Mouse (Mus musculus) lung, postnatal 0 days (tissue): ENCODE data around the gene Hoxa13. TPM values are rescaled to one million over a fixed set of nuclear protein-coding genes. Genes with fewer than 3 reads are reported as not detected.
A peak's percentile ranks its signal among the peaks of the same experiment; 100 is the strongest.

Experiments
- ATAC-seq: fragments of 200-750 bp; cut with Nextera tagmentation; 2 replicates; pipeline ENCODE4 v1.8.0; 2017; ENCODE audit warnings: moderate library complexity
- DNase-seq: peaks from one replicate; pipeline ENCODE4 v3.0.0-alpha.2; 2016; ENCODE audit warnings: low spot score
- H3K27ac ChIP-seq: fragments of 300-500 bp; sonication (generic); 2 replicates; pipeline ENCODE4 v1.5.1; 2014; ENCODE audit warnings: antibody characterized with exemption, mild to moderate bottlenecking, low read length, mixed read lengths
- H3K27me3 ChIP-seq: fragments of 300-500 bp; sonication (generic); replicated peaks from 2 replicates; pipeline ENCODE4 v1.6.1; 2014; ENCODE audit warnings: low read length, mixed read lengths; ENCODE audit not compliant: insufficient read depth
- H3K36me3 ChIP-seq: fragments of 300-500 bp; sonication (generic); 2 replicates; pipeline ENCODE4 v1.6.1; 2014; ENCODE audit warnings: low read length, mixed read lengths; ENCODE audit not compliant: insufficient read depth
- H3K4me1 ChIP-seq: fragments of 300-500 bp; sonication (generic); 2 replicates; pipeline ENCODE4 v1.6.1; 2014; ENCODE audit warnings: antibody characterized with exemption, low read depth, low read length, mixed read lengths; ENCODE audit not compliant: insufficient read depth
- H3K4me2 ChIP-seq: fragments of 300-500 bp; sonication (generic); replicated peaks from 2 replicates; pipeline ENCODE4 v1.6.1; 2014; ENCODE audit warnings: low read depth, mild to moderate bottlenecking, low read length, moderate library complexity, mixed read lengths
- H3K4me3 ChIP-seq: fragments of 300-500 bp; sonication (generic); 2 replicates; pipeline ENCODE4 v1.5.1; 2014; ENCODE audit warnings: low read depth, low read length
- H3K9ac ChIP-seq: fragments of 300-500 bp; sonication (generic); replicated peaks from 2 replicates; pipeline ENCODE4 v1.6.1; 2014; ENCODE audit warnings: low read depth, mild to moderate bottlenecking
- H3K9me3 ChIP-seq: fragments of 300-500 bp; sonication (generic); 2 replicates; pipeline ENCODE4 v1.6.1; 2016; ENCODE audit warnings: low read length, mixed read lengths
- CTCF ChIP-seq: IDR thresholded peaks from 2 replicates; pipeline ENCODE4 v1.5.1; 2016; ENCODE audit warnings: antibody characterized with exemption, mild to moderate bottlenecking
- EP300 ChIP-seq: IDR thresholded peaks from 2 replicates; pipeline ENCODE4 v1.6.1; 2016; ENCODE audit warnings: antibody characterized with exemption, mild to moderate bottlenecking, control low read depth
- WGBS: fragments of 180-500 bp; shearing (Covaris S2); extraction: QIAGEN DNeasy Blood & Tissue Kit; methylation state at CpG from one replicate; pipeline ENCODE4 v1.1.7; 2014; 5-methylcytosine and 5-hydroxymethylcytosine counted together
- polyA plus RNA-seq: library from polyadenylated mRNA; unstranded; fragments of >200 nt; fragmentation: Nextera tagmentation; extraction: Ambion mirVana; gene quantifications from 2 replicates; pipeline ENCODE4 v1.2.1, GENCODE M21; 2015

Hoxa13 gene
- polyA plus RNA-seq, 1 experiment from 2014 or later, result not detected

DNA sequence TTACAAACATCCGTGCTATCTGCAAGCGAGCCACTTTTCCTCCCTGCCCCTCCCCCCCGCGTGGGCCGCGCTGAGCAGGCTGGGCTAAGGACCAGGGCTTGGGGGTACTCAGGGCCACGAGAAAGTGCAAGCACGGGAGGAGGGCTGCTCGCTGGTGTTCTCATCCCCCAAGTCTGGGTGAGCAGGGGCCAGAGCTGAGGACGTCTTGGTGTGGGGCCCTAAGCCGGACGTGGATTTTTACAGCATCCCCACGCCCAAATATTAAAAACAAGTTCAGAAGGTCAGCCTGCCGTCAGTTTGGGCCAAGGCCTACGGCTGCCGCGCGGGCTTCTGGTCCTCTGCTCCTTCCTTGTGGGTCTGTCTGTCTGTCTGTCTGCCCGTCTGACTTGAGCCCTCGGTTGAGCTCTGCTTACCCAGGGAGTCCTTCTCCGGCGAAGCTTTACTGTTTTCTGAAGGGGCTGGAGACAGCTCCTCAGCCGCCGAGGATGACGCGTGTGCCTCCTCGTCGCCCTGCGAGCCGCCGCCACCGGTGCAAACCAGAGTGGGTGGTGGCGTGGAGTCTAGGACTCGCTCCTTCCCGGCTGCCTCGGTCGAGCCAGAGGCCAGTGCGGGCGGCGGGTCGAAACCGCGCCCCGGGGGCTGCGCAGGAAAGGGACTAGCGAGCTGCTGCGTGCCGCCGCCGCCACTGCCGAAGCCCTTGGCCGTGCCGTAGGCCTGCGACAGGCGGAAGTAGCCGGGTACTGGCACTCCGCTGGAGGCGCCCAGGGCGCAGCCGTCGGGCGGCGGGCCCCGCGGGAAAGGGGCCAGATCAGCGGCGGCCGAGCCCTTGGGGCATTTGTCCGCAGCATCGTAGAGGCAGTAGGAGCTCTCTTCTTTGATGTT lies 26.9 kb downstream of the Hoxa13 start:
- H3K4me1 ChIP-seq, result no peaks in the 10 kb centered on the region
- H3K9ac ChIP-seq, result no peak overlapping the region
- DNase-seq (no peak), ATAC-seq (peak; percentile 19; the same call in 1 of the 2 replicates)
- H3K36me3 ChIP-seq, result no peaks in the 10 kb centered on the region
- TF ChIP-seq EP300 (no peak), CTCF (no peak)
- 2% methylated on average over 63 of the region's 70 CpGs for WGBS
- no peak overlapping the region; the same call in 1 of the 2 replicates for H3K4me3 ChIP-seq
- H3K4me2 ChIP-seq, result no peak overlapping the region
- H3K27me3 ChIP-seq, result peaks cover 91% of the 10 kb centered on the region
- H3K27ac ChIP-seq, result no peak overlapping the region
- no peaks in the 10 kb centered on the region for H3K9me3 ChIP-seq

DNA sequence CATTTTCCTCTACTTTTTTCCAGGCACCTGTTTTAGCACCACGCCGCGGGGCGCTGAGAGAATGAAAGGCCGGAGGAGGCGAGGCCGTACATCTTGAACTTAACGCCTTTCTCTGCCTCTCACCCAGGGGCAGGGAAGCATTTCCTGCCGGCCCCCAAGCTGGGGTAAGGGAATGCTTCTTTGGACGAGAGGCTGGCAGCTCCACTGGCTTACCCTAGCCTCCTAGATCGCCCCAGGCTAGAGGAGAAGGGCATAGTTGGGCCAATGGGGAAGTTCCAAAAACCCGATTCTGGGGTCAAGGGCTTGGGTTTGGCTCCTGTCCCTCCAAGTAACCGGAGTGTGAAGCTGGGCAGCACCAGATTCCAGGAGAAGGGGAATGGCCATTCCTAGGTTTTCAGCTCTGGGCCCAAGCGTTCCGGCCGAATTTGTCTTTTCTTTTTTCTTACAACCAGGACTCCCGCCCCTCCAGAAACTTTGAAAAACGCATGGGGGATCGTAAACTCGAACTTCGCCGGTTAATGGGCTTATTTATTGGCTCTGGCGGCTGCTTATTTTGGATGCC lies 27.6 kb downstream of the Hoxa13 start:
- H3K27me3 ChIP-seq, result peaks cover 84% of the 10 kb centered on the region
- 1% methylated on average over 23 of the region's 23 CpGs for WGBS
- no peak overlapping the region for H3K27ac ChIP-seq
- no peaks in the 10 kb centered on the region for H3K4me1 ChIP-seq
- H3K4me3 ChIP-seq, result no peak overlapping the region
- H3K9me3 ChIP-seq, result no peaks in the 10 kb centered on the region
- no peak overlapping the region for H3K4me2 ChIP-seq
- H3K36me3 ChIP-seq, result no peaks in the 10 kb centered on the region
- ATAC-seq (no peak), DNase-seq (no peak)
- no peak overlapping the region for H3K9ac ChIP-seq
- TF ChIP-seq EP300 (no peak), CTCF (no peak)

DNA sequence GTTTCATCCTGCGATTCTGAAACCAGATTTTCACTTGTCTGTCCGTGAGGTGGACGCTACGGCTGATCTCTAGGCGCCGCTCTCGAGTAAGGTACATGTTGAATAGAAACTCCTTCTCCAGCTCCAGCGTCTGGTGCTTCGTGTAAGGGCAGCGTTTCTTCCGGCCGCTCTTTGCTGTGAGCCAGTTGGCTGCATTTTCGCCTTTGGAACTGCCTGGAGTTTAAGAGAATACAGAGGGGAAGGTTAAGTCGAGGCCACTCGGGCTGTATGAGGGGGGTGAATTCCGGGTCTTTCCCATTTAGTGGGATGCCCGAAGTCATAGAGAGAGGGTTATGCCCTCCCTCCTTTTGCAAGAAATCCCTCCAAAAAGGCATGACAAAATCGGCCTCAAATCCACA lies 28.1 kb downstream of the Hoxa13 start:
- no peak for DNase-seq
- Histone ChIP-seq H3K9me3 (no peaks in the 10 kb centered on the region), H3K9ac (no peak overlapping the region), H3K27ac (no peak overlapping the region), H3K4me1 (no peaks in the 10 kb centered on the region), H3K27me3 (peaks cover 83% of the 10 kb centered on the region), H3K4me3 (no peak overlapping the region), H3K36me3 (no peaks in the 10 kb centered on the region), H3K4me2 (no peak overlapping the region)
- WGBS, result under 1% methylated on average over 18 of the region's 18 CpGs
- ATAC-seq, result no peak
- TF ChIP-seq EP300 (no peak), CTCF (peak; percentile 8; the same call in 1 of the 2 replicates)

DNA sequence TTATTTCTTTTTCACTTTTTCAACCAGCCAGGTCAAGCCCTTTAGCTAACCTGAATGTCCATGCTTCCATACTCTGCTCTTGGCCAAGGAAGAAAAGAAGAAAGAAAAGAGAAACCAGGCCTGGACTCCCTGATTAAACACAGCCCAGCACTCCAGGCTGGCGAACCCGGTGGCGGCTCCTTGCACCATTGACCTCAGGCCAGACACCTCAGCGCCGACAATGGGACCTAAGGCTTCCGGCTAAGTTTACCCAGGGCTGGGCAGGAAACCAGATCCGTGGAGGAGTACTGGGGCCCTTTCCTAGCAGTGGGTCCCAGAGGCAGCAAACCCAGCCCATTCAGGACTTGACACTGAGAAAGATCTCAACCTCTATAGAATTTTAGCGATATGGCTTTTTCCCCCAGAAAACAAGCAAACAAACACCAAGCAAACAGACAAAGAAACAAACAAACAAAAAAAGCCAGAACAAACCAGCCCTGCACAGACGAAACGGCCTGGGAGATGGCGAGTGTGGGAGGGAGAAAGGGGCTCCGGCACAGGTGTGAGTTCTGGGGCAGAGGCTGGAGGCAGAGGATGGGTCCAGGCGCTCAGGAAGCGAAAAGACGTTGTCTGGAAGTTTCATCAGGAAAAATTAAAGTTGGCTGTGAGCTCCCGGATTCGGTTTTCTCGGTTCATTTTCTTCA lies 28.7 kb downstream of the Hoxa13 start:
- Histone ChIP-seq H3K27me3 (peaks cover 83% of the 10 kb centered on the region), H3K9ac (no peak overlapping the region), H3K4me1 (no peaks in the 10 kb centered on the region), H3K36me3 (no peaks in the 10 kb centered on the region), H3K4me2 (no peak overlapping the region), H3K4me3 (no peak overlapping the region), H3K9me3 (no peaks in the 10 kb centered on the region), H3K27ac (no peak overlapping the region)
- DNase-seq, result no peak
- 2% methylated on average over 18 of the region's 18 CpGs for WGBS
- TF ChIP-seq EP300 (no peak), CTCF (no peak)
- ATAC-seq, result no peak

DNA sequence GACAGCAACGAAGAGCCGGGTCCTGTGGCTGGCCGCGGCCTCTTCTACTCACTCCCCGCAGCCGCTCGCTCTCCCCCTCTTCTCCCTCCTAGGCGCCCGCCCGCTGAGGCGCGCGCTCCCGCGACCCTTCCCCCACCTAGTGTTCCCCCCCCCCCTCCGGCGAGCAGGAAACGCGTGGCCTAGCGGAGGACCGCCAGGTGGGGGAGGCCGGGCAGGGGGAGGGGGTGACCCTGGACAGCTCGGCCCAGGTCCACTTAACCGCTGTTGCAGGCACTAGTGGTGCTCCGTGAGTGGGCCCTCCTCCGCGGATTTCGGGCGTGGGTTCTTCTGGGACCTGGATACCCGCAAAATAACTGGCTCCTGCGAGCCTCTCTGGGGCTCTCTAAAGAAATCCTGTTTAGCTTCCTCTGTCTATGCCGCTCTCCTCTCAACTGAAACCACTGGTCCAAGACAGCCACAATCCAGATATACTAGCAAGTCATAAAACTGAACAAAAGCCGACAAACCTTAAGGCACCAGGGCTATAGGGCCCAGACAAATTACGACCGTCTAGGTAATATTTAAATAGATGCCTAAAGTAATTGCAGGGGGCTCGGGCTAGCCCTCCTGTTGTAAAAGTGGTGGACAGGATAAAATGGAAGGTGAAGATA lies 30.0 kb downstream of the Hoxa13 start, which contains the start of gene Hoxa9:
Gene Hoxa9 (minus strand): TSS at position 574 of the 650 bp plus-strand sequence.
- WGBS, result 3% methylated on average over 19 of the region's 36 CpGs
- Histone ChIP-seq H3K9me3 (no peaks in the 10 kb centered on the region), H3K27me3 (peaks cover 83% of the 10 kb centered on the region), H3K4me1 (no peaks in the 10 kb centered on the region), H3K4me2 (no peak within 1 kb of the TSS), H3K27ac (no peak within 1 kb of the TSS), H3K36me3 (no peaks in the 10 kb centered on the region), H3K4me3 (no peak within 1 kb of the TSS), H3K9ac (no peak within 1 kb of the TSS)
- TF ChIP-seq CTCF, result no peak
- no peak for TF ChIP-seq EP300
- DNase-seq, result no peak
- no peak for ATAC-seq
